Mouse (Mus musculus) large intestine, adult 2 months (tissue): ENCODE measurements around the gene Nanos1. TPM values are rescaled to one million over a fixed set of nuclear protein-coding genes. Genes with fewer than 3 reads are reported as not detected.

Experiments used
- DNase-seq: peaks from one replicate; pipeline ENCODE4 v3.0.0-alpha.2; 2012; ENCODE audit warnings: low read depth, low spot score
- WGBS: fragments of 180-500 bp; shearing (Covaris S2); methylation state at CpG from one replicate; pipeline ENCODE4 v1.1.7; 2018; 5-methylcytosine and 5-hydroxymethylcytosine counted together
- polyA plus RNA-seq: library from polyadenylated mRNA; depleted of rRNA; stranded (reverse); fragments of >200 nt; gene quantifications from 2 replicates; pipeline ENCODE4 v1.2.3, GENCODE M21; 2012; rRNA removed

Gene Nanos1
- polyA plus RNA-seq, 1 experiment: 0.35 TPM

DNA sequence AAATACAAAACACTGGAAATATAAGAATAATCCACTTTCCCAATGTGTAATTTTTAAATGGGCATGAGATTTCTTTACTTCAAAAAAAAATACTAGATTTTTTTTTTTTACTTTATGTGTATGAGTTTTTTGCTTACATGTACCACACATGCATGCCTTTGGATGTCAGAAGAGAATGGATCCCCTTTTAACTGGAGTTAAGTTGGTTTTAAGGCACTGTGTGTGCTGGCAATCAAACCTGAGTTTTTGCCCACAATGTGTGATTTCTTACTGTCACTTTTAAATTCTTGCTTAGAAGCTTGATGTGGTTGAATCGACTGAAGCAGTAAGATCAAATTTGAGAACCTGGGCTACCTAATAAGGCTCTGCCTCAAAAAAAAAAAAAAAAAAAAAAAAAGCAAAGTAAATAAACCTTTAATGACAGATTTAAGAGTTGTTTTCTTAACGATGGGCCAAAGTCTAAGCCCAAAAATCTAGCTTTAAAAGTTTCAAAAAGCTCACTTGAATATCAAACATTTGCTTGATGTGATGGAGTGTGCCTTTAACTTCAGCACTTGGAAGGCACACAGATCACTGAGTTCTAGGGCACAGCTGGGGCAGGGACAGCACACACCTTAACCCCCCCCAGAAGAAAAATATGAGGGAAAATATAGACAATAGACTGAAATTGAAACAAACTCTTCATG, 31.8 kb downstream of the Nanos1 start:
- WGBS: 11% methylated on average over 2 of the region's 2 CpGs
- DNase-seq: no peak

- WGBS: 13% methylated on average over 6 of the region's 6 CpGs
- DNase-seq: no peak
Measured at GRCm38 (mm10) chr19:60788214-60788960, 32.6 kb downstream of the Nanos1 start.

DNA sequence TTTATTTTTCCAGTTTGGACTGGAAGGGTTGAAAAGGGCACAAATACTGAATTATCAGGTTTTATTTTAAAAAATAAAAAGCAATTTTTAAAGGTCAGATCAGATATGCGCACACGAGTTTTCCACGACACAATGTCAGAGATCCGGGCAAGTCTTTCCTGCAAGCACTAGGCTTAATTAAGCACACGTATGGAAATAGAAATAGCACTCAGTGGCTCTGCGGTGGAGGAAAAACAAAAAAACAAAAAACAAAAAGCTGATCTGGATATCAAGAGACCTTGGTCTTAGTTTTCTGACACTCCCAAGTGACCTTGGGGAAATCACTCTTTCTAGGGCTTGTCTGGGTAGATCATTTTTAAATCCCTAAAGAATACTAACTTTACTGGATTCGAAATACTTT, 33.7 kb downstream of the Nanos1 start:
- DNase-seq: no peak

DNA sequence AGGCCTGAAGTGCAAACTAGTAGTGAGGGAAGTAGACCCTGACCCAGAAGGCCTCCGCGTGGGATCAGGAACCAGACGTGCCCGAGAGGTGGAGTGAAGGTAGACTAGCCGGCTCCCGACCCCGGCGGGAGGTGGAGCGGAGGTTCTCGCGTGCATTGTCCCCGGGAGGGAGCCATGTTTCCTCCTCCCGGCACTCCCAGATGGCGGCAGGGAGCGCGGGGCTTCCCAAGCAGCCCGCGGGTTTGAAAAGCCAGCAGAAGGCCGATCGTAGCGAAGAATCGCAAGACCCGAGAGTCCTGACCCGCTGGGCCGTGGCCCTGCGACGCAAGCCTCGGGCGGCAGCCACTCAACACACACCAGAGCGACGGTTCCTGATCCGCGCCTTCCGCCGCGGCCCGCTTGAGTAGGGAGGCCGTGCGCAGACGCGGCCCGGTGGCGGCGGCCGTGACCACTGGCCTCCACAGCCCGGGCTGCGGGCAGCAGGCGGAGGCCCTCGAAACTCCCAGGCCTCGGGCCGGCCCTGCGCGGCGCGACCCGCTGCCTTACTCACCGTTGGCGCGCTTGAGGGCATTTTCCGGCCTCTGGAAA, 34.2 kb downstream of the Nanos1 start:
- under 1% methylated on average over 60 of the region's 60 CpGs for WGBS
- DNase-seq: no peak

More for the DNA sequence above, 33.7 kb downstream of the Nanos1 start:
- 2% methylated on average over 7 of the region's 7 CpGs for WGBS

- peak; percentile 69 for DNase-seq
- WGBS: under 1% methylated on average over 57 of the region's 57 CpGs
Measured at GRCm38 (mm10) chr19:60790551-60791161, 34.9 kb downstream of the Nanos1 start, which contains the start of gene Eif3a. Gene Eif3a (minus strand): TSS chr19:60790658.

GRCm38 (mm10) chr19:60791164-60791563, 35.4 kb downstream of the Nanos1 start:
- WGBS: 11% methylated on average over 9 of the region's 9 CpGs
- DNase-seq: no peak

DNA sequence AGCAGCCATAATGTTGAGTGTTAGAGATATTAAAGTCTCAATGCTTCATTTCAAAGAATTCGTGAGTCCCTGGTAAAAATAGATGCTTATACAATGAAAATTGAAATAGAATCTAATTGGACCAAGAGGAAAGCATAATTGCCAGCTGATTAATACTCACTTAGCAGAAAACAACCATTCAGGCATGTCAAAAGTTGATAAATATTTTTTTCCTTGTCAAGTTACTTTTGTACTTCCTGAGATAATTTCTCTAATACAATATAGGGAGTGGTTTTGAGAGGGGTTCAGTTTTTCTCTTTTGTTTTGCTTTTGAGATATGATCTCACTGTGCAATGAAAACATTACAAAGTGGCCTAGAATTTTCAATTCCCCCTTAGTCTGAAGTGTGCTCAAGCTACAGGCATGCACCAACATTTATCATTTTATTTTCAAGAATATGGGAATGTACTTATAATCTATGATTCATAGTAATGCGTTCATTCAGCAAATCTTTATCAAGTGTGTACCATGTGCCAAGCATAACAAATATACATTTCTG, 37.5 kb downstream of the Nanos1 start:
- DNase-seq: no peak
- WGBS: 84% methylated on average over 2 of the region's 2 CpGs

DNA sequence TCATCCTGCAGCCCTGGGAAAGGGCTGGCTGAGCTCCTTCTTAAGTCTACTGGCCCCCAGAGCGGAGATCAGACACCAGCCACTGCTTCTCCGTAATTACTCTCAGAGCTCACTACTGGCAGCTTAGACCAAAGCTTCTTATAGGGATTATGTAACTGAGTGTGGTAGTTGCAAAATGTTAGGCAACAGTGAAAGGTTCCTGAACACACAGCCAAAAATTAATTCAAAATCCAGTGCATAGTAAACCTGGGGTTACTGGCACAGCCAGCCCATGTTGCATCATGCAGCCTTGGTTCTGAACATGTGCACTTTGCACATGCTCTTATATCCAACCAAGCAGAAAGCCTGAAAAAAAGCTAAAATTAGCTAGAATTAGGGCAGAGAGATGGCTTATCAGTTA, 39.5 kb downstream of the Nanos1 start:
- WGBS: 92% methylated on average over 2 of the region's 2 CpGs

GRCm38 (mm10) chr19:60797415-60797814, 41.6 kb downstream of the Nanos1 start:
- WGBS: 84% methylated on average over 2 of the region's 2 CpGs
- DNase-seq: no peak

More for the DNA sequence above, 39.5 kb downstream of the Nanos1 start:
- DNase-seq: no peak

- 64% methylated on average over 7 of the region's 7 CpGs for WGBS
- DNase-seq: no peak
Measured at GRCm38 (mm10) chr19:60799867-60800569, 44.2 kb downstream of the Nanos1 start.

GRCm38 (mm10) chr19:60804903-60805302, 49.1 kb downstream of the Nanos1 start:
- DNase-seq: no peak
- 55% methylated on average over 2 of the region's 2 CpGs for WGBS

Other genes with a start within 250 kb of the Nanos1 start
- gene Cacul1, start 175.0 kb upstream of the Nanos1 start, polyA plus RNA-seq: 5.3 and 8.8 TPM in 2 replicates
- gene Eif3a, start 34.7 kb downstream of the Nanos1 start, polyA plus RNA-seq: 17.2 and 28.0 TPM in 2 replicates
- gene Fam45a, start 55.6 kb downstream of the Nanos1 start, polyA plus RNA-seq: 7.0 and 8.5 TPM in 2 replicates
- 0.24 and 0.33 TPM in 2 replicates for gene Sfxn4, start 105.5 kb downstream of the Nanos1 start, polyA plus RNA-seq
- 120 and 121 TPM in 2 replicates for gene Prdx3, start 118.6 kb downstream of the Nanos1 start, polyA plus RNA-seq
- gene Grk5, start 133.8 kb downstream of the Nanos1 start, polyA plus RNA-seq: 1.6 and 1.9 TPM in 2 replicates